Mouse (Mus musculus) granulocyte monocyte progenitor cell, adult 5-6 weeks (primary cell): ENCODE data around the gene Gm11562. TPM values are rescaled to one million over a fixed set of nuclear protein-coding genes. Genes with fewer than 3 reads are reported as not detected.

Source experiments
- ATAC-seq: replicated peaks from 2 replicates; pipeline ENCODE4 v1.8.0; 2016; ENCODE audit warnings: mild to moderate bottlenecking, moderate TSS enrichment, inconsistent platforms; ENCODE audit not compliant: poor library complexity, severe bottlenecking
- total RNA-seq, 2 experiments: library from RNA; stranded (forward) in 1 of 2; stranded (reverse) in 1 of 2; fragments of 200-712, 200-1000 nt in 1 of 2; fragments of >200 nt in 1 of 2; fragmentation: Nextera tagmentation in 1 of 2; gene quantifications; 2 replicates each; pipeline ENCODE4 v1.2.3; 2014 to 2017

Gene Gm11562
- total RNA-seq, 2 experiments from 2014 or later: not detected

GRCm38 (mm10) chr11:99590981-99591380 is 29.3 kb downstream of the Gm11562 start, which contains the start of gene Krtap1-3:
Krtap1-3 (minus strand) TSS chr11:99591339.
- ATAC-seq: no peak

GRCm38 (mm10) chr11:99585096-99585495 is 35.1 kb downstream of the Gm11562 start:
- ATAC-seq: no peak

GRCm38 (mm10) chr11:99583245-99583704 is 37.0 kb downstream of the Gm11562 start, which contains the start of gene Krtap1-4:
Krtap1-4 (minus strand) TSS chr11:99583654.
- no peak for ATAC-seq

GRCm38 (mm10) chr11:99581564-99581963 is 38.7 kb downstream of the Gm11562 start:
- no peak for ATAC-seq

- ATAC-seq: no peak
These were observed 39.2 kb downstream of the Gm11562 start for GRCm38 (mm10) chr11:99581051-99581450.

GRCm38 (mm10) chr11:99580636-99581035 is 39.6 kb downstream of the Gm11562 start, which contains the start of gene Krtap1-5:
Krtap1-5 (minus strand) TSS chr11:99581016.
- ATAC-seq: no peak

GRCm38 (mm10) chr11:99574106-99574505 is 46.1 kb downstream of the Gm11562 start:
- peak; percentile 79 for ATAC-seq

GRCm38 (mm10) chr11:99573164-99573563 is 47.1 kb downstream of the Gm11562 start:
- no peak for ATAC-seq

Other genes with a start within 250 kb of the Gm11562 start
Only the 30 nearest of the 38 such genes appear.
- not detected in 2 replicates for gene Krt20, start 182.3 kb downstream of the Gm11562 start, total RNA-seq (2014; fragmentation: Nextera tagmentation)
- gene Krt20, start 182.3 kb downstream of the Gm11562 start, total RNA-seq (2017): not detected in 2 replicates
- not detected in 2 replicates for gene Krt23, start 127.3 kb downstream of the Gm11562 start, total RNA-seq (2014; fragmentation: Nextera tagmentation)
- not detected in 2 replicates for gene Krt23, start 127.3 kb downstream of the Gm11562 start, total RNA-seq (2017)
- not detected in 2 replicates for gene Krt39, start 99.1 kb downstream of the Gm11562 start, total RNA-seq (2014; fragmentation: Nextera tagmentation)
- not detected in 2 replicates for gene Krt39, start 99.1 kb downstream of the Gm11562 start, total RNA-seq (2017)
- gene Krt40, start 77.3 kb downstream of the Gm11562 start, total RNA-seq (2014; fragmentation: Nextera tagmentation): not detected in 2 replicates
- gene Krt40, start 77.3 kb downstream of the Gm11562 start, total RNA-seq (2017): not detected in 2 replicates
- gene Krtap3-3, start 69.6 kb downstream of the Gm11562 start, total RNA-seq (2014; fragmentation: Nextera tagmentation): not detected in 2 replicates
- not detected in 2 replicates for gene Krtap3-3, start 69.6 kb downstream of the Gm11562 start, total RNA-seq (2017)
- not detected in 2 replicates for gene Krtap3-2, start 63.6 kb downstream of the Gm11562 start, total RNA-seq (2014; fragmentation: Nextera tagmentation)
- not detected in 2 replicates for gene Krtap3-2, start 63.6 kb downstream of the Gm11562 start, total RNA-seq (2017)
- not detected in 2 replicates for gene Gm11939, start 61.0 kb downstream of the Gm11562 start, total RNA-seq (2014; fragmentation: Nextera tagmentation)
- not detected in 2 replicates for gene Gm11939, start 61.0 kb downstream of the Gm11562 start, total RNA-seq (2017)
- not detected in 2 replicates for gene Krtap3-1, start 53.8 kb downstream of the Gm11562 start, total RNA-seq (2014; fragmentation: Nextera tagmentation)
- gene Krtap3-1, start 53.8 kb downstream of the Gm11562 start, total RNA-seq (2017): not detected in 2 replicates
- not detected in 2 replicates for gene Krtap1-5, start 39.4 kb downstream of the Gm11562 start, total RNA-seq (2014; fragmentation: Nextera tagmentation)
- not detected in 2 replicates for gene Krtap1-5, start 39.4 kb downstream of the Gm11562 start, total RNA-seq (2017)
- gene Krtap1-4, start 36.8 kb downstream of the Gm11562 start, total RNA-seq (2014; fragmentation: Nextera tagmentation): not detected in 2 replicates
- not detected in 2 replicates for gene Krtap1-4, start 36.8 kb downstream of the Gm11562 start, total RNA-seq (2017)
- gene Krtap1-3, start 29.1 kb downstream of the Gm11562 start, total RNA-seq (2014; fragmentation: Nextera tagmentation): not detected in 2 replicates
- gene Krtap1-3, start 29.1 kb downstream of the Gm11562 start, total RNA-seq (2017): not detected in 2 replicates
- not detected in 2 replicates for gene Krtap9-3, start 22.3 kb downstream of the Gm11562 start, total RNA-seq (2014; fragmentation: Nextera tagmentation)
- not detected in 2 replicates for gene Krtap9-3, start 22.3 kb downstream of the Gm11562 start, total RNA-seq (2017)
- gene Gm11938, start 17.1 kb downstream of the Gm11562 start, total RNA-seq (2014; fragmentation: Nextera tagmentation): not detected in 2 replicates
- gene Gm11938, start 17.1 kb downstream of the Gm11562 start, total RNA-seq (2017): not detected in 2 replicates
- not detected in 2 replicates for gene Gm11937, start 10.2 kb downstream of the Gm11562 start, total RNA-seq (2014; fragmentation: Nextera tagmentation)
- not detected in 2 replicates for gene Gm11937, start 10.2 kb downstream of the Gm11562 start, total RNA-seq (2017)
- not detected in 2 replicates for gene Krtap2-4, start 5.6 kb downstream of the Gm11562 start, total RNA-seq (2014; fragmentation: Nextera tagmentation)
- gene Krtap2-4, start 5.6 kb downstream of the Gm11562 start, total RNA-seq (2017): not detected in 2 replicates
- not detected in 2 replicates for gene Krtap4-1, start 7.8 kb upstream of the Gm11562 start, total RNA-seq (2014; fragmentation: Nextera tagmentation)
- gene Krtap4-1, start 7.8 kb upstream of the Gm11562 start, total RNA-seq (2017): not detected in 2 replicates
- not detected in 2 replicates for gene Krtap4-2, start 14.6 kb upstream of the Gm11562 start, total RNA-seq (2014; fragmentation: Nextera tagmentation)
- not detected in 2 replicates for gene Krtap4-2, start 14.6 kb upstream of the Gm11562 start, total RNA-seq (2017)
- gene Krtap4-7, start 23.7 kb upstream of the Gm11562 start, total RNA-seq (2014; fragmentation: Nextera tagmentation): not detected in 2 replicates
- gene Krtap4-7, start 23.7 kb upstream of the Gm11562 start, total RNA-seq (2017): not detected in 2 replicates
- not detected in 2 replicates for gene Gm11555, start 29.8 kb upstream of the Gm11562 start, total RNA-seq (2014; fragmentation: Nextera tagmentation)
- gene Gm11555, start 29.8 kb upstream of the Gm11562 start, total RNA-seq (2017): not detected in 2 replicates
- gene Gm11563, start 38.5 kb upstream of the Gm11562 start, total RNA-seq (2014; fragmentation: Nextera tagmentation): not detected in 2 replicates
- not detected in 2 replicates for gene Gm11563, start 38.5 kb upstream of the Gm11562 start, total RNA-seq (2017)
- not detected in 2 replicates for gene Krtap4-6, start 45.5 kb upstream of the Gm11562 start, total RNA-seq (2014; fragmentation: Nextera tagmentation)
- not detected in 2 replicates for gene Krtap4-6, start 45.5 kb upstream of the Gm11562 start, total RNA-seq (2017)
- not detected in 2 replicates for gene Gm14190, start 70.3 kb upstream of the Gm11562 start, total RNA-seq (2014; fragmentation: Nextera tagmentation)
- gene Gm14190, start 70.3 kb upstream of the Gm11562 start, total RNA-seq (2017): not detected in 2 replicates
- gene Gm14180, start 113.9 kb upstream of the Gm11562 start, total RNA-seq (2014; fragmentation: Nextera tagmentation): not detected in 2 replicates
- gene Gm14180, start 113.9 kb upstream of the Gm11562 start, total RNA-seq (2017): not detected in 2 replicates
- not detected in 2 replicates for gene Gm11595, start 152.5 kb upstream of the Gm11562 start, total RNA-seq (2014; fragmentation: Nextera tagmentation)
- not detected in 2 replicates for gene Gm11595, start 152.5 kb upstream of the Gm11562 start, total RNA-seq (2017)
- not detected in 2 replicates for gene Krtap4-8, start 160.3 kb upstream of the Gm11562 start, total RNA-seq (2014; fragmentation: Nextera tagmentation)
- gene Krtap4-8, start 160.3 kb upstream of the Gm11562 start, total RNA-seq (2017): not detected in 2 replicates
- gene Krtap4-9, start 164.8 kb upstream of the Gm11562 start, total RNA-seq (2014; fragmentation: Nextera tagmentation): not detected in 2 replicates
- not detected in 2 replicates for gene Krtap4-9, start 164.8 kb upstream of the Gm11562 start, total RNA-seq (2017)
- gene Gm11596, start 173.0 kb upstream of the Gm11562 start, total RNA-seq (2014; fragmentation: Nextera tagmentation): not detected in 2 replicates
- not detected in 2 replicates for gene Gm11596, start 173.0 kb upstream of the Gm11562 start, total RNA-seq (2017)
- gene Gm11569, start 178.5 kb upstream of the Gm11562 start, total RNA-seq (2014; fragmentation: Nextera tagmentation): not detected in 2 replicates
- not detected in 2 replicates for gene Gm11569, start 178.5 kb upstream of the Gm11562 start, total RNA-seq (2017)
- not detected in 2 replicates for gene Gm11554, start 184.0 kb upstream of the Gm11562 start, total RNA-seq (2014; fragmentation: Nextera tagmentation)
- not detected in 2 replicates for gene Gm11554, start 184.0 kb upstream of the Gm11562 start, total RNA-seq (2017)
- not detected in 2 replicates for gene Krtap4-13, start 189.5 kb upstream of the Gm11562 start, total RNA-seq (2014; fragmentation: Nextera tagmentation)
- gene Krtap4-13, start 189.5 kb upstream of the Gm11562 start, total RNA-seq (2017): not detected in 2 replicates